Mouse (Mus musculus) right cerebral cortex, postnatal 14 days (tissue): Measurements from ENCODE around the gene Gfod1.

Source experiments
- DNase-seq: peaks from one replicate; pipeline ENCODE4 v3.0.0; 2022

Gfod1 gene

GRCm38 (mm10) chr13:43304018-43304431 lies at the start of gene Gfod1:
Gene Gfod1 (minus strand): TSS chr13:43304172.
- DNase-seq, result peak; percentile 94

GRCm38 (mm10) chr13:43353356-43353755 lies 49.4 kb upstream of the Gfod1 start:
- no peak for DNase-seq

DNA sequence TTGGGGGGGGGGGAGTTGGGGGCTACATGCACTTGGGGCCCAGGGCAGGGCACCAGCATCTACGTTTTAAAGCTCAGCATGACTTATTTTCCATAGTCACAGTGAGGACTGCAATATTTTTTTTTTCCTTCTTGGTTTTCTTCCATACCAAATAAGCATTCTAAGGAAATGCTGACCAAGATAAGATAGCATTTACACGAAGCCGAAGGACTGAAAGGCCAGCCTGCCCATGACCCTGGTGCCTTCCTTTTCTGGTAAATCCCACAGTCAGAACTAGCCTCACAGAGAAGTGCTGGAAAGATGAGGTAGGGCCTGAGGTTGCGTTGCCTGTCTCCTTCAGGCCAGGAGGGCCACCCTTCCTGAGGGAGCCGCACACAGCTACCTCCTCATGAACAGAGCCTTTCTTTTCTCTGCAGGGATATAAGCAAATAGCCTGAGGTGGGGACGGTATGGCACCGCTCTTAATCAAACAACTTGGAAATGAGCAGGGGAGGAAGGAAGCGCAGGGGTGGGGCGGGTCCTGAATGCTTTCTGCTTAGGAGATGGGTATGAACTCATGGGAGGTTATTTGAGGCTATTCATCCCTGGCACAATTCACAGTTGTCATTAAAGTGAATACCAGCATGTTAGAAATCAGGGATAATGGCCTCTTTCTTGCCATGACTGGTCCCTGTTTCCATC lies 46.7 kb upstream of the Gfod1 start:
- no peak for DNase-seq

GRCm38 (mm10) chr13:43349376-43349775 lies 45.4 kb upstream of the Gfod1 start:
- no peak for DNase-seq

GRCm38 (mm10) chr13:43346825-43347224 lies 42.9 kb upstream of the Gfod1 start:
- no peak for DNase-seq

DNA sequence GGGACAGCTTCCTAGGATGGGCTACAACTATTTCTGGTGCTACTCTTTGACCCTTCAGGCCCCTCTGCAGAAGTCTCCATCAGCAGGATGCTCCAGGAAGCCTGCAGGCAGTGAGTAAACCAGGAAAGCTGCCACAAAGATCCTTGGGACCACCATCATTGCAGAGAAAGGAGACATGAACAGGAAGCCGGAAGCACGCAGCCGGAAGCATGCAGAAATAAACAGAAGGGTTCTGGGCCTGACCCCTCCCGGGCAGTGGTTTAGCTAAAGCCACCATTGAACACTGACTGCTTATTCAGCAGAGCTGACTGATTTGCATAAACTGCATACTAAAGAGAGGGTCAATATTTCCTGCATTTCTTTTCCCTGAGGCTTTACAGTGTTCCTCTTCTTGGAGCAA lies 34.7 kb upstream of the Gfod1 start:
- no peak for DNase-seq

DNA sequence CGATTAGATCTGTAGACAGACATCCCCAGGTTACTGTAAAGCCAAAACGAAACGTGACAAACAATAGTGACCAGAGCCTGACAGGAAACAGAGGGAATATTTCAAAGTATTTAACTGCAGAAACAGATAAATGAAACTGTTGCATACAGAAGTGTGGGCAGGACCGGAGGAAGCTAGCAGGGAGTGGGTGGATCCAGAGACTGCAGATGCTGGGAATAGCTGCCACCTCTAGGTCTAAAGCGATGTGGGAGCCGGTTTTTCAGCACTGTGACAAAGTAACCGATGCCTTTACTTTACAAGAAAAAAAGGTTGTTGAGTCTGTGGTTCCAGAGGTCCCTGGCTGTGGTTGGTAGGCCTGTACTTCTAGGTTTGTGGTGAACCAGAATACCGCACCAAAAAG lies 34.0 kb upstream of the Gfod1 start:
- no peak for DNase-seq

DNA sequence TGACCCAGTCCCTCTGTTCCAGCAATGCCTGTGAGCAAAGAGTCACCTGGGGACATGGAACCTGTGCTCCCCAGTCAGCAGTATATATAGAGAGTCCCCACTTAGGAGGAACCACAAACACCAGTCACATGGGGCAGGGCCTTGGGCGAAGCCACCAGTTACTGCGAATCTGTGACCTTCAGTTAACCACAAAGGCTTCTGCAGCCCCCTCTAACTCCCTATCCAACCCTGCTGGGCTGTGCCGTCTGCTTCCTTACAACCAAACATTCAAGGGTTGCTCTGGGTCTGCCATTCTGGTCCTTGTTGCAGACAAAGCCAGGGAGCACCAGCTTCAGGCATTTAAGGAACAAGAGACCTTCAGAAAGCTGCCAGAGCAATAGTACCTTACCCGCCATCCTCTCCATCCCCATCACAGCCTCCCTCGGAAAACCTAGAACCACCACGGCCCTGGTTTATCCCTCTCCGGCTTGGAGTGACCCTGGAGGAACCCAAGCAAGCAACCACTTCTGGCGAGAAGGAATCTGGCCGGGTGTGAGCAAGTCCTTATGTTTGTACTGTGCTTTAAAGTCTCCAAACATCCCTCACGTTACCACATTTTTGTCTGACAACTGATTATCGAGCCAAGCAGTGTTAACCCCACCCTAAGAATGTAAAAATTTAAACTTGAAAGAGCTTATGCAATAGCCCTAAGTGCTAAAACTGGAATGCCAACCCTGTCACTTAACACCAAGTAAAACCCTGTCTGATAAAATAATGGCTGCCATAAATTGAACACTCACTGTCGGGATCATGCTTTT lies 32.7 kb upstream of the Gfod1 start:
- DNase-seq, result no peak

GRCm38 (mm10) chr13:43332591-43332990 lies 28.6 kb upstream of the Gfod1 start:
- no peak for DNase-seq

- no peak for DNase-seq
These were observed 27.9 kb upstream of the Gfod1 start for GRCm38 (mm10) chr13:43331721-43332444.

GRCm38 (mm10) chr13:43325427-43325826 lies 21.5 kb upstream of the Gfod1 start:
- no peak for DNase-seq

GRCm38 (mm10) chr13:43321492-43321891 lies 17.5 kb upstream of the Gfod1 start:
- DNase-seq, result no peak

- DNase-seq, result no peak
These were observed 15.4 kb upstream of the Gfod1 start for GRCm38 (mm10) chr13:43319396-43319795.

DNA sequence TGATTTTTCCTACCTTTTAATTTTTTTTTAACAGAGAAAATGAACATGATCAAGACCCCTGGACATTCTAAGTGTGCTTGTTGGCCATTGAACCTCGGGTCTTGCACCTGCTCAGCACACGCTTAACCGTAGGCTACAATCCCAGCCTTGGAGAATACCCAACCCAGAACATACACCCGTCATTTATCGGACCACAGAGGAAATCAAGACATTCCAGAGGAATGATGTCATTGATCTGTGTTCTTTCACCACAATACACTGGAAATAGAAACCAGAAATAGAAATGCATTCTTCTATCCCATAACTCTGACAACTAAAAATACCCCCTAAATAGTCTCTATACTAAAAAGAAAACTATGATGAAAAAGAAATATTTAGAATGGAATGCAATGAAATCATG lies 13.4 kb upstream of the Gfod1 start:
- DNase-seq, result no peak

DNA sequence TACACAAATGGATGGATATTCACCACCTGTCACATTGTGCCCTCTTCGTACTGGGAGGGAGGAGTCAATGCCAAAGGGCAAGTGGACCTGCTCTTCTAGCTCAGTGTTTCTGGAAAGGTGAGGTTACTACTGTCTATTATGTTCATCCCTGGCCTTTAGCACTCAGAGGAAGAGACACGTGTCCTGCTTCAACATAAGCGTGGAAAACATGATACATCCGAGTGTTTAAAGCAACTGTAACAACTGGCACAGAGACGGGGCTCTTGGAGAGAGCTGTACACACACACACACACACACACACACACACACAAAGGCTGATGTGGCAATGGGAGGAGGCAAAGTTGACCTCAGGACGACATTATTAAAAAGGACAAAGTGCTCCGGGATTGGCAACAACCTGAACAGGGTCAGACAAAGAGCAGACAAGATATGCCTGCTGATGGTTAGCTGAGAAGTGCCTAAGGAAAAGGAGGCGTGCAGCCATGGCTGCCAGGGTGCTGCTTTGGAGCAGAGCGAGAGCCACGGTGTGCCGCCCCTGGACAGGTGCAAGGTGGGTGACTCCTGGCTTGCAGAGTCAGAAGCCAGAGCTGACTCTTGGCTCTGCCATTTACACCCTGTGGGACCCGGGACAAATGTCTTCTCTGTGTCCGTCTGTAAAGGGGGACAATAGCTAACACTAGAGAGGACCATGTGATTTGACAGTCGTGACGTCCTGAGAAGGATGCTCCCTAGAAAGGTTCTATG lies 1.4 kb upstream of the Gfod1 start:
- no peak for DNase-seq

- peak; percentile 39 for DNase-seq
These were observed 728 bp upstream of the Gfod1 start for GRCm38 (mm10) chr13:43304700-43305099.

DNA sequence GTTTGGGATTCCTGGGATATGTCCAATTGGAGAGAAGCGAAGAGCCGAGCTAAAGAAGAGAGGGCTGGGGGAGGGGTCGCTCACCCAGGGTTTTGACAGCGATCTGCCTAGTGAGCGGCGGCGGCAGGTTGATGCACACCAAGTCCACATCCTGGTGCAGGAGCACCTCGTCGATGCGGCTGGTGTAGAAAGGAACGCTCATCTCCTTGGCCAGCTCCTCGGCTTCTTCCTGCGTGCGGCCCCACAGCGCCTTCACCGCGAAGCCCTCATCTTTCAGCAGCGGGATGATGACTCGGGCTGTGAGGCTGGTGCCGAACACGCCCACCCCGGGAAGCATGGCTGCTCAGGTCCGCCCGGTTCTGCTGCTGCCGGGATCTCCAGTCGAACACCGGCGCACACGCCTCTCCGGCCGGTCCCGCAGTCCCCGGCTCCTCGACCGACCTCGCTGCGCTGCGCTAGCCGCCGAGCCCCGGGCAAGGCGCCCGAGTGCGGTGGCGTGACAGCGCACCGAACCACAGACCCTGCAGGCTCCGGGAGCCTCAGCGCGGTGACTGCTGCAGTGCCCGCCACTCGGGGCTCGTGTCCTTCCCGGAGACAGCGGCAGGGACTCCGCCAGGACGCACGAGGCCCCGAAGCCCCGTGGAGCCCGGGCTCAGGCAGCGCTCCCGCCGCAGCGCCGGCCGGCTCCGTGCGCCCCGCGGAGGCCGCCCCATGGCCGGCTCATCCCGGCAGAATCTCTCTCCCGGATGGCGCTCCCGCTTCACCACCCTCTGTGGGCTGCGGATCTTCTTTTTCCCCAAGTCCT lies 609 bp downstream of the Gfod1 start:
- DNase-seq, result peak; percentile 48

DNA sequence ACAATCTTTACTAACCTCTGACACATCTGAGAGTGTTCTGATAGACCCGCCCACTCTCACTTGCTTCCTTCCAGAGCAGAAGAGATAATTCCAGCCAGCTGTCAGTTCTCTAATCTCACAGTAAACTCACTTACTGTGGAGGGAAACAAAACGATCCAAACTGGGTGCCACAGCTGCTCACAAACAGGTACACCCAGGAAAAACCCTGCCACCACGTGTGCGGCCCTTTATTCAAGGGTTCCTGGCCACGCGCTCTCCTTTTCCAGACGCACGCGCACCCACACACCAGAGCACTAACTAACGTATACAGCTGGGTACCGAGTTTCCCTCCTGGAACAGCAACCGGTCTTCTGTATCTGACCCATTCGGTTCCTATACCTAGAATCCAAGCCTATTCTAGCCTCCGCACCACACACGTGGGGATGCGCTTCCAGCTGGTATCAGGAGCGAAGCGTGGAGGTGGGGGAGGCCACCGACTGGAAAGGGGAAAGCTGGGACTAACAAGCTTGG lies 1.3 kb downstream of the Gfod1 start:
- peak; percentile 30 for DNase-seq

GRCm38 (mm10) chr13:43302239-43302638 lies 1.7 kb downstream of the Gfod1 start:
- no peak for DNase-seq

DNA sequence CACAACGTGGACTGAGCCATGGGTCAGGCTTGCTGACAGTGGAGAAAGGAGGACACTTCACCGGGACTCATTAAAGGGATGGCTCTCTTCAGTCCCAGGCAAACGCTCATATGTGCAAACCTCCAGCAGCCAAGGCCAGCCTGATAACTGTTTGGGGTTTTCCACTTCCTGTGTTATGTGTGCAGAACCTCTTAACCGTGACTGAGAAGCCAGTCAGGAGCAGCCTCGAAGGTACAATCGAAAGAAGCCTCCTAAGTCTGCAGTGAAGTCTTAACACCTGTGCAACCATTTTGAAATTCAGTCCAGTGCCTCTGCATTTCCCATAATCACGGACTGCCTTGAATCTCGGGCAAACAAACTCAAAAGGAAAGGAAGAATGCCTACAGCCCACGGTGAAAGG lies 3.1 kb downstream of the Gfod1 start:
- no peak for DNase-seq

DNA sequence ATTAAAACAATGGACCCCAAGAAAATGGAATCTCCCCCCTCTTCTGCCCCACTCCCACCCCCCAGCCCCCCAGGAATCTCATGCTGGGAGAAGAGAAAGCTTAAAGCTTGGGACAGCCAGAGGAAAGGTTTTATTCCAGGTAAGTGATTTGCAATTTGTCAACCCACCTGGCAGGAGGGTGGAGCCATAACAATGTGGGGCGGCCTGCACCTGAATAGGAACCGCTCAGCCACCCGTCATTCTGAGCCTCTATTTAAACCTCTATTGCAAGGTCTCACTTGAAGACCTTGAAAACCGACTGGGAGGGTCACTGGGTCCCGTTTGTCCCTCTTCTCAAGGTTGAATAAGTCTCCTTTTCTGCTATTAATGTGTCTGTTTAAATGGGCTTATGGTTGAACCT lies 3.6 kb downstream of the Gfod1 start:
- no peak for DNase-seq

DNA sequence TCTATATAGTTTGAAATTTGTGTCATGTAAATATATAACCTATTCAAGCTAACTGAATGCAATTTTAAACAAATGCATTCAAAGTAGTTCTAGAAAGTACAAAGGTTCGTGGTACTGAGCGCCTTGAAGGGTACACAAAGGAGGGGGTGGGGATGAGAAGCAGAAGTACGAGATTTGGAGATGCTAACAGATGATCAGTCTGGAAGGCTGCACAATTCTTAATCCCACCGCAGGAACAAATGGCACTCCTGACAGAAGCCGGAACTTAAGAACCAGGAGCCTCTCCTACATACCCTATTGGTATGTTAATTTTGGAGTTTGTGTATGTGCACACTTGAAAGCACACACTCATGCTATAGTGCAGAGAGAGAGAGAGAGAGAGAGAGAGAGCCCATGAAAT lies 4.8 kb downstream of the Gfod1 start:
- DNase-seq, result no peak
